Mouse (Mus musculus) bone marrow, adult 2 months (tissue): ENCODE results near the gene Odf3b. TPM values are rescaled to one million over a fixed set of nuclear protein-coding genes. Genes with fewer than 3 reads are reported as not detected.

Experiments
- H3K27ac ChIP-seq: fragments of 200-500 bp; 2 replicates; pipeline ENCODE4 v1.5.1; 2012; ENCODE audit warnings: low read depth, mild to moderate bottlenecking, control low read depth, inconsistent platforms, low read length; ENCODE audit not compliant: control insufficient read depth, poor library complexity, insufficient read depth
- H3K4me1 ChIP-seq: fragments of 200-500 bp; 2 replicates; pipeline ENCODE4 v1.6.1; 2011; ENCODE audit warnings: low read length; ENCODE audit not compliant: control insufficient read depth, insufficient read depth
- H3K4me3 ChIP-seq: fragments of 200-500 bp; replicated peaks from 2 replicates; pipeline ENCODE3; 2011; ENCODE audit warnings: mild to moderate bottlenecking, low read depth, low read length, control low read depth; ENCODE audit not compliant: control insufficient read depth
- CTCF ChIP-seq: fragments of 200-500 bp; IDR thresholded peaks from 2 replicates; pipeline ENCODE4 v1.5.1; 2011; ENCODE audit warnings: low read length, control low read depth; ENCODE audit not compliant: control insufficient read depth, insufficient read depth
- POLR2A ChIP-seq: fragments of 200-500 bp; IDR thresholded peaks from 2 replicates; pipeline ENCODE4 v1.6.1; 2011; ENCODE audit warnings: low read depth, mild to moderate bottlenecking, control low read depth, low read length, borderline replicate concordance; ENCODE audit not compliant: control insufficient read depth
- WGBS: fragments of 180-500 bp; shearing (Covaris S2); methylation state at CpG from one replicate; pipeline ENCODE4 v1.1.7; 2018; 5-methylcytosine and 5-hydroxymethylcytosine counted together
- polyA plus RNA-seq: library from polyadenylated mRNA; stranded (reverse); fragments of >200 nt; gene quantifications from 2 replicates; pipeline ENCODE4 v1.2.4, GENCODE M21; 2011; ENCODE audit warnings: low replicate concordance; ENCODE audit not compliant: missing spikeins, insufficient read depth, insufficient read length

The Odf3b gene
- polyA plus RNA-seq, 1 experiment, result 1.7 TPM

DNA sequence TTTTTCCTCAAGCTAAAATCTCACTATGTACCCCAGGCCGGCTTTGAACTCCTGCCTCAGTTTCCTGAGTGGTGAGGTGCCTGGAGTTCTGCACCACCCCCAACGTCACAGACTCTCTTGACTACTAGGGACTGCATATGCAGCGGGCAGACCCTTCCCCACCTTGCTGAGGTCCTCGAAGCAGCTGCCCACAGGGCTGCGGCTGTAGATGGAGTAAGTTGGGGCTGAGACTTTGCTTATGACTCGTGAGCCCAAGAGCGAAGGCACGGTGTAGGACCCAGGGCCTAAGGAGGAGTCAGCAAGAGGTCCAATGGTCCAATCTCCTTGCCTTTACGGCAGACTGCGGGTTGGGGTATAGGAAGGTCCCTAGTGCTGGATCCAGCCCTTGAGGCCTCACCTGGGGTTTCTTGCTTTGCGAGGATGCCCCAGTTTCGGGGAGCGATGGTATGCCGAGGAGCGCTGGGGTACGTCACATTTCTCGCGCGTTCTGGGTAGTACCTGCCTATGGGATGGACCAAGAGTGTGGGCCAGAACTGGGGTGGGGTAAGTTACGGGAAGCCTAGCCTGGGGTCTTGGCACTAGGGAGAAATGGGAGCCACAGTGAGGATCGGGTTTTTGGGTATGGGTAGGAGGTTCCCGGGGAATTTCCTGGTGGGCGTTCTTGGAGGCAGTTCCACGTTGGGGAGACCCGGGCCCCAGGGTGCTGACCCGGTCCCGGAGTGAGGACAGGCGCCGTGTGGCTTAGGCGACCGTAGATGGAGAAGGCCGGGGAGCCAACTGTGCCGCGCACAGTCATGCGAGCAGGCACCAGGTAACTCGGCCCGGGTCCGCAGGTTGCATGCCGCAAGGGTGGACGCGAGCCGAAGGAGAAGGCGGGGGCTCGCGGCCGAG is 899 bp downstream of the Odf3b start:
- Histone ChIP-seq H3K27ac (no peak overlapping the region), H3K4me1 (no peaks in the 10 kb centered on the region), H3K4me3 (peak overlapping the region; percentile 2)
- WGBS, result 12% methylated on average over 46 of the region's 46 CpGs
- no peak for TF ChIP-seq CTCF
- TF ChIP-seq POLR2A, result no peak

DNA sequence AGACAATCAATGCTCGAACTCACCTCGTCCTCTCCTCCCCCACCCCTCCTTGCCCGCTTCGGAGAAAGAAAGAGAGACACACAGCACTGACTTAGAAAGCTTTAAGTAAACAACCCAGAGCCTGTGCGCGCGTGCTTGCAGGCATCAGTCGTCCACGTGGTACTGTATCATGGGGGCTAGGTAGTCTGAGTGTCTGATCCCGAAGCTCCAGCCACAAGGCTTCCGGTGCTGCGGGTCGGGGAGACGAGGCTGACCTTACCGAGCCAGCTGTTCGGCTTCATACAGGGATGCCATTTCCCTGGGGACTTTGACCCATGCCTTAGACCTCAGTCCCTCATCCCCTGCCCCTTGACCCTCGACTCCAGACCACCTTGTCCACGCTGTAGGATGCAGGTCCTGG is 1.7 kb downstream of the Odf3b start:
- no peaks in the 10 kb centered on the region for H3K4me1 ChIP-seq
- 31% methylated on average over 18 of the region's 18 CpGs for WGBS
- TF ChIP-seq POLR2A (no peak), CTCF (no peak)

DNA sequence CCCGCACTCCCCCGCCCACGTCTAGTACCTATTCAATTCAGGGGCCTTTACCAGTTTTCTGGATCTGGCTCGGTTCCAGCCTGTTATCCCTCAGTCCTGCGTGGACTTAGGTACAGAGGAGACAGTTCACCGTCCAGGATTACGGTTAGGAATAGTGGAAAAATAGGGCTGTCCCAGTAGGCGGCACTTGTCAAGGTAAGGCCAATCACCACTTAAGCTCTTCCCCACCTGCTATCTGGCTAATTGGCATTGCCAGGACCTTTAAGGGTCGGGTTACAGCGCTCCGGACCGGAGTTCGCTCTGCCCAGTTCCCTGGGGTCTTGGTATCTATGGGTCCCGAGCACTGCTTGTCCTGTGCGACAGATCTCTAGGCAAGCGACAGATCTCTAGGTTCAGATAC is 2.1 kb downstream of the Odf3b start, which contains the start of gene Tymp:
Gene Tymp, minus strand, starts transcription at position 83 of the 400 bp plus-strand sequence.
- 86% methylated on average over 16 of the region's 16 CpGs for WGBS
- TF ChIP-seq CTCF (no peak), POLR2A (no peak)
- H3K27ac ChIP-seq, result no peak within 1 kb of the TSS
- no peaks in the 10 kb centered on the region for H3K4me1 ChIP-seq
- H3K4me3 ChIP-seq, result no peak within 1 kb of the TSS

More for the DNA sequence above, 1.7 kb downstream of the Odf3b start:
- H3K4me3 ChIP-seq, result no peak overlapping the region
- H3K27ac ChIP-seq, result no peak overlapping the region

DNA sequence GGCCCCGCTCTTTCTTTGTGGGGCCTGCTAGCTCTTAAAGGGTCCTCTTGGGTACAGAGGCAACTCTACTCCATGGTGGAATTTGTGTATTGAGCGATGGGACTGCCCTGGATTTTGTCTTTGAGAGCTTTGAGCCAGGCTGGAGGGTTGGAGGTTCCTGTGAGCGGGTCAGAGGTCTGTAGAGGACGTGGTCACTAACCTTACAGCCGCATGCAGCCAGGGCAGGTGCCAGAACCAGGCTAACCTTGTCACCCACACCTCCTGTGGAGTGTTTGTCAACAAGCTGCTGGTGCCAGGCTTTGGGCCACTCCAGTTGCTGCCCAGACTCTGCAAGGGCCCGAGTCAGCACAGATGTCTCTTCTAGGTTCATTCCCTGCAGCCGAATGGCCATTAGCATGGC is 3.0 kb downstream of the Odf3b start:
- Histone ChIP-seq H3K4me1 (no peaks in the 10 kb centered on the region), H3K4me3 (no peak overlapping the region), H3K27ac (no peak overlapping the region)
- 79% methylated on average over 7 of the region's 7 CpGs for WGBS
- TF ChIP-seq CTCF (no peak), POLR2A (no peak)

DNA sequence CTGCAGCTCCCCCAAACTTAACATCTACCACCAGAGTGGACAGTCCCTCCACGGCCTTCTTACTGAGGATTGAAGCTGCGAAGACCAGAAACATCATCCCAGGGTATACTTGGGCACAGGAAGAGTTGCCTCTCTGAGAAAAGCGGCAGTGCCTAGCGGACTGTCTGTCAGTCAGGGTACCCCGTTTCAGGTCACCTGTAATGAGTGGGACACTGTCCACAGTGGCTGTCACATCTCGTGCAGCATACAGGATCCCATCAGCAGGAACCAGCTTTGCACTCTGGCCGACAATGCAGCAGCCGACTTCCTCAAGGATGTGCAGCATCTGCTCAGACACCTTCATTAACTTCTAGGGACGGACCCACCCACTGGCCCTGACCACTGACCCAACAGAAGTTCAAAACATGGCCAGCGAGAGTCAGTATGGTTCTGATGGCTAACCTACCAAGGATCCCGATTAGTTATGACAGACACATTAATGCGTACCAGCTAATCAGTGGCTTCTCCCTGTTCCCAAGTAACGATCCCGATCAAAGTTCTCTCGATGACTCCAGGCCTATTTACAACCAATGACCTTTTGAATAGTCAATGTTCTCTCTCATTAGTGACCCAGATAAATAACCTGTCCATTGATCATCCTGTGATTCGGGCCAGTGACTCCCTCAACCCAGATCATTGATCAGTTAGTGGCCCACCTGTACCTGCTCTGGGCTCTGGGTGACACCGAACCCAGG is 4.1 kb downstream of the Odf3b start:
- no peak for TF ChIP-seq CTCF
- no peak for TF ChIP-seq POLR2A
- no peaks in the 10 kb centered on the region for H3K4me1 ChIP-seq
- WGBS, result 87% methylated on average over 17 of the region's 17 CpGs
- H3K4me3 ChIP-seq, result no peak overlapping the region
- H3K27ac ChIP-seq, result no peak overlapping the region

DNA sequence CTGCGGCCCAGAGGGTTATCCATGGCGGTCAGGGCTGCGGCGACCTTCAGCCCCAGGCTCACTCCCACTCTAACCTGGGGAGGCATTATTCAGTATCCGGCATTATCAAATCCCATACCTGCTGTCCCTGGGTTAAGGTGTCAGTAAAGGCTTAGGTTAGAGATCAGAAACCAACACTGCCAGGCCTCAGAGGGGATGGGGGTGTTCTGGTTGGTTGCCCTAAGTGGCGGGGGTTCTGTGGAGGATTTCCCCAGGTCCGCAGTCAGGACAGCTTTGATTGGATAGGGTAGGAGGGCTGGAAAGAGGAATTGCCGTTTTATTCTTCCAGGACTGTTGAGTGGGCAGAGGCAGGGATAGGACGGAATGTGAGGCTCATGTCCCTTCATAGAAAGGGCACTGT is 4.7 kb downstream of the Odf3b start:
- TF ChIP-seq CTCF (no peak), POLR2A (no peak)
- peak overlapping the region; percentile 94 for H3K4me3 ChIP-seq
- WGBS, result 58% methylated on average over 9 of the region's 9 CpGs
- no peaks in the 10 kb centered on the region for H3K4me1 ChIP-seq
- H3K27ac ChIP-seq, result no peak overlapping the region

DNA sequence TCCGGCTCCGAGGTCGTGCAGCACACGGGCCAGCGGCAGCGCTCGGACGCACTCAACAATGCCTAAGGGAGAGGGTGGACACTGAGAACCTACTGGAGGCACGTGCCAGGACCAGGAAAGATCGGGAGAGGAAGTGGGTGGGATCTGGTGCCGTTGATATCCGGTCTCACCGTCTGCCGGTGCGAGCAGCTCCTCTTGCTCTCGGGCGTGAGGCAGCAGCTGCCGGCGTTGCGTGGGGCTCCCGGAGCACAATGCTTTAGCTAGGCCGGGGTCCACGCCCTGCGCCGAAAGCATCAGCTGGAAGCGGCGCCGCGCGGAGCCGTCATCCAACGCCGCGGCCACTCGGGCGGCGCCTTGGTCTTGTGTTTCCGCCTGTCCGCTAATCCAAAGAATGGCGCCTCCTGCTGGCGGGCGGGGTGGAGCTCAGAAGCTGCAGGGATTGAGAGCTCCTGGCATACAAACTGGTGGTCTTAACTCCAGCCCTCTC is 5.3 kb downstream of the Odf3b start, which contains the start of gene Sco2:
Gene Sco2, minus strand, starts transcription at position 85 of the 487 bp plus-strand sequence.
- Histone ChIP-seq H3K4me1 (no peaks in the 10 kb centered on the region), H3K27ac (peak within 1 kb of the TSS; percentile 85), H3K4me3 (peak within 1 kb of the TSS; percentile 94)
- TF ChIP-seq CTCF (peak; percentile 81), POLR2A (peak; percentile 24; the same call in 1 of the 2 replicates)
- WGBS, result under 1% methylated on average over 42 of the region's 42 CpGs
